30 mouse cellular contexts compared by ENCODE assay signal in the genomic region with DNA sequence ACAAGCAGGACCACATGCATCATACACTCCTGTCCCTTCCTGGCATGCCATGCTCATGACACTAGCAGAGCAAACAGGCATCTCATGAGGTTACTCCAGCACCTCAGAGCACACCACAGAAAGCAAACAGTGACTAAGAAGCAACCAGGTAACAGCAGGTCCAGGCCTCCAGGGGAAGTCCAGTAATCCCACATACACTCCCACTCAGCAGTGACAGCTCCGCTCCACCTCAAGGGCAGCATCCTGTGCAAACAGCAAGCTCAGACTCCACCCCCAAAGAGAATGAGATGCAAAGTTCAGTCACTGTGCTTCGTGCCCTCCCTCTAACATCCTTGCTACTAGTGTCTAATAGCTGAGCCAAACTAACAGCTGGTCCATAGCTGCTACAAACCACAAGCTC. TPM values are rescaled to one million over a fixed set of nuclear protein-coding genes. Genes with fewer than 3 reads are reported as not detected.
DNase-seq lines count a peak whose midpoint lies in the region; ATAC-seq and TF ChIP-seq lines count a peak whose summit lies in the region.
"Had no signal": no experiment of that assay in that cellular context is flagged by ENCODE, and none has a peak within 500 bp of the region (broad histone marks: within the 10 kb centered on the region; RNA-seq: fewer than 3 reads in every experiment).

No protein-coding gene starts in this region.

- 51% methylated on average over 2 of the region's 2 CpGs for WGBS in kidney, embryonic 15.5 days
- WGBS in midbrain, embryonic 14.5 days: 67% methylated on average over 2 of the region's 2 CpGs
- 64% methylated on average over 2 of the region's 2 CpGs for WGBS in midbrain, postnatal 0 days

- no peaks in the 10 kb centered on the region for H3K9me3 ChIP-seq in kidney, embryonic 15.5 days (replicated peaks)
- no peaks in the 10 kb centered on the region for H3K9me3 ChIP-seq in megakaryocyte, embryonic 14.5 days
- H3K9me3 ChIP-seq in midbrain, embryonic 14.5 days (ENCODE audit: control insufficient read depth, low read length): no peaks in the 10 kb centered on the region
- H3K9me3 ChIP-seq in midbrain, postnatal 0 days (ENCODE audit: low read length): no peaks in the 10 kb centered on the region
- H3K9me3 ChIP-seq: limb, embryonic 12.5 days; liver, embryonic 15.5 days; midbrain, embryonic 12.5 days; neural tube, embryonic 15.5 days; stomach, embryonic 15.5 days had no signal

- TF ChIP-seq POLR2A in myocyte (IDR thresholded peaks at IDR 0.05; ENCODE audit: insufficient read length, low read depth): no peak

- H3ac ChIP-seq in myocyte (ENCODE audit: control insufficient read depth, insufficient read length): no peak overlapping the region

- no peak overlapping the region for H3K27ac ChIP-seq in kidney, embryonic 15.5 days
- H3K27ac ChIP-seq in midbrain, embryonic 14.5 days (replicated peaks; ENCODE audit: low read depth, low read length): no peak overlapping the region
- H3K27ac ChIP-seq in midbrain, postnatal 0 days (ENCODE audit: low read depth, low read length): no peak overlapping the region
- H3K27ac ChIP-seq: gastrocnemius, adult 2 months; hindbrain, embryonic 14.5 days; limb, embryonic 12.5 days; liver, embryonic 15.5 days; midbrain, embryonic 12.5 days; neural tube, embryonic 15.5 days; stomach, embryonic 15.5 days had no signal

- H3K36me3 ChIP-seq in kidney, embryonic 15.5 days: no peaks in the 10 kb centered on the region
- H3K36me3 ChIP-seq in megakaryocyte, embryonic 14.5 days (replicated peaks; ENCODE audit: low read length): no peaks in the 10 kb centered on the region
- no peaks in the 10 kb centered on the region for H3K36me3 ChIP-seq in myocyte (ENCODE audit: control insufficient read depth, insufficient read depth)
- no peaks in the 10 kb centered on the region for H3K36me3 ChIP-seq in midbrain, embryonic 14.5 days (ENCODE audit: control insufficient read depth, insufficient read depth, low read length)
- H3K36me3 ChIP-seq in midbrain, postnatal 0 days (ENCODE audit: insufficient read depth, low read length): no peaks in the 10 kb centered on the region
- H3K36me3 ChIP-seq: limb, embryonic 12.5 days; liver, embryonic 15.5 days; midbrain, embryonic 12.5 days; neural tube, embryonic 15.5 days; stomach, embryonic 15.5 days had no signal

- peak; percentile 26 for DNase-seq in kidney, postnatal 10 days
- no peak for DNase-seq in midbrain, embryonic 14.5 days
- no peak for DNase-seq in midbrain, postnatal 0 days (ENCODE audit: low spot score)
- DNase-seq: adrenal gland, adult 2 months; adrenal gland, postnatal 36 days; cerebellum, adult 18-20 months; cerebellum, postnatal 10 days; gastrocnemius, adult 2 months; gastrocnemius, postnatal 36 days; heart, adult 18-20 months; heart, postnatal 4 days; layer of hippocampus, adult 9-11 months; lung, postnatal 10 days; right cerebral cortex, postnatal 25 days; thymus, adult 18-20 months; thymus, postnatal 36 days had no signal

- TF ChIP-seq CTCF in midbrain, postnatal 0 days (IDR thresholded peaks at IDR 0.05): no peak

- H3K4me3 ChIP-seq in kidney, embryonic 15.5 days (replicated peaks): no peak overlapping the region
- H3K4me3 ChIP-seq in megakaryocyte, embryonic 14.5 days (replicated peaks): peak overlapping the region; percentile 8
- no peak overlapping the region for H3K4me3 ChIP-seq in myocyte
- H3K4me3 ChIP-seq in midbrain, embryonic 14.5 days (replicated peaks; ENCODE audit: low read depth, low read length): no peak overlapping the region
- no peak overlapping the region for H3K4me3 ChIP-seq in midbrain, postnatal 0 days (ENCODE audit: low read depth, low read length)
- H3K4me3 ChIP-seq: erythroblast, embryonic 14.5 days; gastrocnemius, adult 2 months; limb, embryonic 12.5 days; liver, embryonic 15.5 days; midbrain, embryonic 12.5 days; neural tube, embryonic 15.5 days; stomach, embryonic 15.5 days had no signal

- H3K4me2 ChIP-seq in kidney, embryonic 15.5 days: no peak overlapping the region
- no peak overlapping the region for H3K4me2 ChIP-seq in myocyte (ENCODE audit: low read depth)
- H3K4me2 ChIP-seq in midbrain, embryonic 14.5 days (ENCODE audit: low read length): no peak overlapping the region
- H3K4me2 ChIP-seq in midbrain, postnatal 0 days (ENCODE audit: low read depth, low read length, poor library complexity, severe bottlenecking): no peak overlapping the region
- H3K4me2 ChIP-seq: heart, embryonic 11.5 days; hindbrain, embryonic 14.5 days; limb, embryonic 12.5 days; liver, embryonic 15.5 days; midbrain, embryonic 12.5 days; neural tube, embryonic 15.5 days; stomach, embryonic 15.5 days had no signal

- H3K79me2 ChIP-seq in myocyte (ENCODE audit: control insufficient read depth, insufficient read depth): no peaks in the 10 kb centered on the region

- H3K9ac ChIP-seq in kidney, embryonic 15.5 days: no peak overlapping the region
- H3K9ac ChIP-seq in midbrain, embryonic 14.5 days (replicated peaks; ENCODE audit: low read length): no peak overlapping the region
- no peak overlapping the region for H3K9ac ChIP-seq in midbrain, postnatal 0 days (replicated peaks; ENCODE audit: low read length, poor library complexity, severe bottlenecking)
- H3K9ac ChIP-seq: hindbrain, embryonic 14.5 days; limb, embryonic 12.5 days; liver, embryonic 15.5 days; midbrain, embryonic 12.5 days; neural tube, embryonic 15.5 days; stomach, embryonic 15.5 days had no signal

- H3K27me3 ChIP-seq in kidney, embryonic 15.5 days: no peaks in the 10 kb centered on the region
- H3K27me3 ChIP-seq in megakaryocyte, embryonic 14.5 days (replicated peaks): peaks cover 11% of the 10 kb centered on the region
- H3K27me3 ChIP-seq in myocyte (ENCODE audit: control insufficient read depth, insufficient read depth, insufficient read length): no peaks in the 10 kb centered on the region
- no peaks in the 10 kb centered on the region for H3K27me3 ChIP-seq in midbrain, embryonic 14.5 days (ENCODE audit: control insufficient read depth, insufficient read depth, low read length)
- H3K27me3 ChIP-seq in midbrain, postnatal 0 days (ENCODE audit: insufficient read depth, low read length): no peaks in the 10 kb centered on the region
- H3K27me3 ChIP-seq: limb, embryonic 12.5 days; liver, embryonic 15.5 days; midbrain, embryonic 12.5 days; neural tube, embryonic 15.5 days; stomach, embryonic 15.5 days had no signal

- H3K4me1 ChIP-seq in kidney, embryonic 15.5 days: no peaks in the 10 kb centered on the region
- H3K4me1 ChIP-seq in megakaryocyte, embryonic 14.5 days: no peaks in the 10 kb centered on the region
- no peaks in the 10 kb centered on the region for H3K4me1 ChIP-seq in midbrain, embryonic 14.5 days (ENCODE audit: control insufficient read depth, insufficient read depth, low read length)
- H3K4me1 ChIP-seq in midbrain, postnatal 0 days (ENCODE audit: insufficient read depth, low read length): no peaks in the 10 kb centered on the region
- H3K4me1 ChIP-seq: limb, embryonic 12.5 days; liver, embryonic 15.5 days; midbrain, embryonic 12.5 days; neural tube, embryonic 15.5 days; stomach, embryonic 15.5 days had no signal

- no peak for ATAC-seq in kidney, embryonic 15.5 days (replicated peaks; ENCODE audit: low FRiP score)
- ATAC-seq in megakaryocyte, adult 5-6 weeks (ENCODE audit: poor library complexity, severe bottlenecking): no peak
- ATAC-seq in midbrain, embryonic 14.5 days (ENCODE audit: low FRiP score, low TSS enrichment): no peak
- ATAC-seq in midbrain, postnatal 0 days (ENCODE audit: low FRiP score): no peak
- ATAC-seq: forebrain, embryonic 16.5 days had no signal

TF ChIP-seq in myocyte, 11 proteins besides CTCF, POLR2A, EP300 and RAD21:
- no peak for TF ChIP-seq SRF (IDR thresholded peaks at IDR 0.05; ENCODE audit: control insufficient read depth, insufficient read length, low read depth)
- TF ChIP-seq TCF3 (IDR thresholded peaks at IDR 0.05; ENCODE audit: insufficient read length, low read depth): no peak
- no peak for TF ChIP-seq USF1 (IDR thresholded peaks at IDR 0.05; ENCODE audit: low read depth)
- peak in 2 of 3 experiments; percentile 39 to 54 for TF ChIP-seq MYOD1 (IDR thresholded peaks at IDR 0.05; ENCODE audit: control insufficient read depth in 1 of 3, insufficient read length in 2 of 3, low read depth in 2 of 3)
- TF ChIP-seq MYOG (IDR thresholded peaks at IDR 0.05; ENCODE audit: control insufficient read depth in 1 of 3, insufficient read depth in 1 of 3, insufficient read length in 2 of 3, low read depth in 2 of 3): no peak

RNA-seq across cellular contexts. Expression of a gene that starts 56.0 kb away (rescaled TPM):
- 6.8 and 7.4 TPM in 2 replicates for polyA plus RNA-seq in kidney, embryonic 15.5 days (2015; fragmentation: Nextera tagmentation; extraction: Ambion mirVana)
- polyA plus RNA-seq in megakaryocyte, embryonic 14.5 days (2012; ENCODE audit: insufficient read depth, low replicate concordance): 8.6 and 15.6 TPM in 2 replicates
- total RNA-seq in megakaryocyte, adult 5-6 weeks (2015): not detected in 2 replicates
- total RNA-seq in megakaryocyte, adult 5-6 weeks (2017): not detected in 2 replicates
- polyA plus RNA-seq in myocyte (2012; fragmentation: generic; extraction: Trizol): 8.0 TPM
- 8.9 and 9.6 TPM in 2 replicates for polyA plus RNA-seq in midbrain, embryonic 14.5 days (2014; fragmentation: Nextera tagmentation; extraction: Ambion mirVana)
- 1.0 and 2.8 TPM in 2 replicates for total RNA-seq in midbrain, postnatal 0 days (2014; rRNA removed)
- 10.0 and 14.6 TPM in 2 replicates for polyA plus RNA-seq in midbrain, postnatal 0 days (2015; fragmentation: Nextera tagmentation; extraction: Ambion mirVana)
- total RNA-seq: common myeloid progenitor, adult 5-6 weeks had no signal
- polyA plus RNA-seq: erythroblast, embryonic 14.5 days had no signal

RNA-seq across cellular contexts. Expression of a gene that starts 56.1 kb away (rescaled TPM):
- polyA plus RNA-seq in kidney, embryonic 15.5 days (2015; fragmentation: Nextera tagmentation; extraction: Ambion mirVana): 34.4 and 34.7 TPM in 2 replicates
- 2.3 and 3.1 TPM in 2 replicates for polyA plus RNA-seq in megakaryocyte, embryonic 14.5 days (2012; ENCODE audit: insufficient read depth, low replicate concordance)
- total RNA-seq in megakaryocyte, adult 5-6 weeks (2015): 27.7 and 30.1 TPM in 2 replicates
- 19.7 and 22.4 TPM in 2 replicates for total RNA-seq in megakaryocyte, adult 5-6 weeks (2017)
- polyA plus RNA-seq in myocyte (2012; fragmentation: generic; extraction: Trizol): 8.3 TPM
- 17.4 and 26.1 TPM in 2 replicates for polyA plus RNA-seq in midbrain, embryonic 14.5 days (2014; fragmentation: Nextera tagmentation; extraction: Ambion mirVana)
- total RNA-seq in midbrain, postnatal 0 days (2014; rRNA removed): 15.3 and 16.5 TPM in 2 replicates
- polyA plus RNA-seq in midbrain, postnatal 0 days (2015; fragmentation: Nextera tagmentation; extraction: Ambion mirVana): 20.2 and 21.1 TPM in 2 replicates
